Mouse (Mus musculus): ENCODE results near the gene Mpdz. TPM values are rescaled to one million over a fixed set of nuclear protein-coding genes. Genes with fewer than 3 reads are reported as not detected.

Gene Mpdz
- polyA plus RNA-seq, 1 experiment from 2014 or later = 54.1 TPM

GRCm38 (mm10) chr4:81443566-81443965 is 951 bp upstream of the Mpdz start:
- H3K9ac ChIP-seq = no peak overlapping the region
- 88% methylated on average over 5 of the region's 5 CpGs for WGBS
- no peak overlapping the region for H3K27ac ChIP-seq
- H3K4me3 ChIP-seq (replicated peaks) = no peak overlapping the region
- H3K36me3 ChIP-seq (replicated peaks) = no peaks in the 10 kb centered on the region
- peaks cover 13% of the 10 kb centered on the region for H3K4me1 ChIP-seq
- H3K9me3 ChIP-seq = no peaks in the 10 kb centered on the region
- no peak overlapping the region for H3K4me2 ChIP-seq
- no peaks in the 10 kb centered on the region for H3K27me3 ChIP-seq
- ATAC-seq (ENCODE audit: low FRiP score) = no peak

DNA sequence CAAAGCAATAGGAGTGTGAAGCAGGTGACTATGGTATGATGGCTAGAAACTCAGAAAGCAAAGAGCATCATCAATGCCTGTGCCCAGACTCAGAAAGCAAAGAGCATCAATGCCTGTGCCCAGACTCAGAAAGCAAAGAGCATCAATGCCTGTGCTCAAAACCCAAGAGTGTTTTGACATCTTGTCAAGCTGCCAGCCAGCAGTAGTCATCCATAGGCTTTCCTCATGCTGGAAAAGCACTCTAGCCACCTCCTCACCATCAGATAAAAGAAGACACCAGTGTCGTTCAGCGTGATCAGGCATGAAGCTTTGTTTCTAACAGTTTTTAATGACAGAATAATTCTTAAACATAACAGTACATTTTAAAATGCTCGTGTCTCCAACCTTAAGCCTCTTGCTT is 8.7 kb downstream of the Mpdz start:
- 77% methylated on average over 3 of the region's 3 CpGs for WGBS
- Histone ChIP-seq H3K4me1 (no peaks in the 10 kb centered on the region), H3K27me3 (no peaks in the 10 kb centered on the region)

GRCm38 (mm10) chr4:81430826-81431225 is 11.8 kb downstream of the Mpdz start:
- ATAC-seq (ENCODE audit: low FRiP score) = no peak
- 89% methylated on average over 4 of the region's 4 CpGs for WGBS

More for the DNA sequence above, 8.7 kb downstream of the Mpdz start:
- no peak for ATAC-seq (ENCODE audit: low FRiP score)
- no peak overlapping the region for H3K4me3 ChIP-seq (replicated peaks)
- H3K27ac ChIP-seq = no peak overlapping the region
- H3K9me3 ChIP-seq = no peaks in the 10 kb centered on the region
- no peak overlapping the region for H3K4me2 ChIP-seq
- H3K9ac ChIP-seq = no peak overlapping the region
- no peaks in the 10 kb centered on the region for H3K36me3 ChIP-seq (replicated peaks)

GRCm38 (mm10) chr4:81430105-81430504 is 12.5 kb downstream of the Mpdz start:
- 76% methylated on average over 3 of the region's 3 CpGs for WGBS
- Histone ChIP-seq H3K36me3 (replicated peaks) (0 out of 2 replicates have a peak, but pooled peaks cover 4% of the 10 kb centered on the region), H3K27ac (no peak overlapping the region), H3K4me3 (replicated peaks) (no peak overlapping the region), H3K9ac (no peak overlapping the region), H3K9me3 (no peaks in the 10 kb centered on the region), H3K4me2 (no peak overlapping the region), H3K4me1 (no peaks in the 10 kb centered on the region), H3K27me3 (no peaks in the 10 kb centered on the region)
- no peak for ATAC-seq (ENCODE audit: low FRiP score)

More at GRCm38 (mm10) chr4:81430826-81431225, 11.8 kb downstream of the Mpdz start:
- H3K4me1 ChIP-seq = no peaks in the 10 kb centered on the region
- no peak overlapping the region for H3K4me3 ChIP-seq (replicated peaks)
- H3K27me3 ChIP-seq = no peaks in the 10 kb centered on the region
- H3K27ac ChIP-seq = no peak overlapping the region
- H3K9me3 ChIP-seq = no peaks in the 10 kb centered on the region
- 0 out of 2 replicates have a peak, but pooled peaks cover 4% of the 10 kb centered on the region for H3K36me3 ChIP-seq (replicated peaks)
- H3K4me2 ChIP-seq = no peak overlapping the region
- H3K9ac ChIP-seq = no peak overlapping the region

DNA sequence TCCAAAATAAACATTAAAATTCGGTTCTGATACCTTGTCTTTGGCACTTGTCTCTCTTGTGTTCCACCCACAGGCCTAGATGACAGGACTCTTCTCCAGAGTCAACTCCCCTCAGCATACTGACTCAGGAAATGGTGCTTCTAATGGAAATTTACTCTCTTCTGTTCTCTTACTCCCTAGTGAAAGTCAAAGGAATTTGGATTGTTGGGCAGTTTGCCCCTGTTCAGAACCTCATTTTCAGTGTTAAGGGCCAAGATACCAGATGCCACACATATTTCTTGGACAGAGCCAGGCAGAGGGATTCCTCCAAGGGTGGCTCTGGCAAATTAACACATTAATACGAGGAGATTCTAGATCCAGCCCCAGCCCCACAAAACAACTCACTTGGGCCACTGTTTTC is 12.9 kb downstream of the Mpdz start:
- H3K27ac ChIP-seq = no peak overlapping the region
- H3K4me1 ChIP-seq = no peaks in the 10 kb centered on the region
- no peak overlapping the region for H3K9ac ChIP-seq
- no peak overlapping the region for H3K4me3 ChIP-seq (replicated peaks)
- WGBS = 87% methylated on average over 2 of the region's 2 CpGs
- H3K36me3 ChIP-seq (replicated peaks) = 0 out of 2 replicates have a peak, but pooled peaks cover 4% of the 10 kb centered on the region
- no peaks in the 10 kb centered on the region for H3K9me3 ChIP-seq
- ATAC-seq (ENCODE audit: low FRiP score) = no peak
- no peak overlapping the region for H3K4me2 ChIP-seq
- no peaks in the 10 kb centered on the region for H3K27me3 ChIP-seq

DNA sequence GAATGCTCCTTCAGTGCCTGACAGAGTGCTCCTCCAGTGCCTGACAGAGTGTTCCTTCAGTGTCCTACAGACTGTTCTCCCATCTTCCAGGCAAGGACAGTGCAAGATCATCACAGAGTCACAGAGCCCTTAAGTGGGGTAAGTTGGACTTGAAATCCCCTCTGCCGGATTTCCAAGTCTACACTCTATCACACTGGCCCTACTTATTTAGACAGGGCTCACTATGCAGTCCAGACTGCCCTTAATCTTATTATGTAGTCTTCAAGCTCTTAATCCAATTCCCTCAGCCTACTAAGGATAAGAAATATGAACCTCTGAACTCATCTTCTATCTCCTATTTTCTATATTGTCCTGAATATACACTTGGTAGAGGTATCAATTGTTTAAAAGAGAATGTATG is 19.1 kb downstream of the Mpdz start:
- Histone ChIP-seq H3K9ac (no peak overlapping the region), H3K4me3 (replicated peaks) (no peak overlapping the region), H3K27me3 (no peaks in the 10 kb centered on the region), H3K27ac (no peak overlapping the region), H3K4me2 (no peak overlapping the region), H3K36me3 (replicated peaks) (0 out of 2 replicates have a peak, but pooled peaks cover 6% of the 10 kb centered on the region), H3K9me3 (no peaks in the 10 kb centered on the region), H3K4me1 (no peaks in the 10 kb centered on the region)
- 59% methylated on average over 1 of the region's 1 CpGs for WGBS
- no peak for ATAC-seq (ENCODE audit: low FRiP score)

DNA sequence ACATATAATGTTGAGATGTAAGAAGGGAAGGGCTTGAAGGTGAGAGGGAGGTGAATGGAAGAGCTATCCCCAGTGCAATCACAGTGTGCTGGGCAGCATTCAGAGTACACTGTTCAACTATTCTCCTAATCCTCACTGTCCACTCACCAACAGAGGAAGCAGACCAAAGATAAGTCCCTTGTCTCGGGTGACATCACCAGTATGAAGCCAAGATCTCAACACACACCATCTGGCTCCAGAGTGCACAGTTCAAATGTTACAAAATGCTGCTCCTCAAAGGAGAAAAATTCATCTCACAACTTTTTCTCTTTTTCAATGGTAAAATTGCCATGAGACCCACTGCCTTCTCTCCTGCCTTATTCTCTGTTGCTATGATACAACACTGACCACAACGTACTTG is 21.0 kb downstream of the Mpdz start:
- Histone ChIP-seq H3K9ac (no peak overlapping the region), H3K36me3 (replicated peaks) (peaks cover 6% of the 10 kb centered on the region; the same call in 1 of the 2 replicates), H3K4me2 (no peak overlapping the region), H3K27ac (no peak overlapping the region), H3K9me3 (no peaks in the 10 kb centered on the region), H3K27me3 (no peaks in the 10 kb centered on the region), H3K4me1 (no peaks in the 10 kb centered on the region), H3K4me3 (replicated peaks) (no peak overlapping the region)
- ATAC-seq (ENCODE audit: low FRiP score) = no peak
- WGBS = 74% methylated on average over 2 of the region's 2 CpGs

- Histone ChIP-seq H3K36me3 (replicated peaks) (peaks cover 6% of the 10 kb centered on the region; the same call in 1 of the 2 replicates), H3K4me2 (no peak overlapping the region), H3K9ac (no peak overlapping the region), H3K4me3 (replicated peaks) (no peak overlapping the region), H3K27me3 (no peaks in the 10 kb centered on the region), H3K27ac (no peak overlapping the region), H3K4me1 (peaks cover 7% of the 10 kb centered on the region), H3K9me3 (no peaks in the 10 kb centered on the region)
- 35% methylated on average over 10 of the region's 10 CpGs for WGBS
- ATAC-seq (ENCODE audit: low FRiP score) = peak; percentile 80; the same call in 1 of the 2 replicates
These were observed 27.1 kb downstream of the Mpdz start for GRCm38 (mm10) chr4:81415324-81416026.

GRCm38 (mm10) chr4:81414684-81415323 is 27.8 kb downstream of the Mpdz start:
- Histone ChIP-seq H3K9me3 (no peaks in the 10 kb centered on the region), H3K4me3 (replicated peaks) (no peak overlapping the region), H3K27ac (no peak overlapping the region), H3K36me3 (replicated peaks) (peaks cover 6% of the 10 kb centered on the region; the same call in 1 of the 2 replicates), H3K9ac (no peak overlapping the region), H3K4me1 (peaks cover 7% of the 10 kb centered on the region), H3K27me3 (no peaks in the 10 kb centered on the region), H3K4me2 (no peak overlapping the region)
- WGBS = 55% methylated on average over 8 of the region's 8 CpGs
- 0 out of 2 replicates have a peak, but pooled peaks have one; percentile 55 for ATAC-seq (ENCODE audit: low FRiP score)

DNA sequence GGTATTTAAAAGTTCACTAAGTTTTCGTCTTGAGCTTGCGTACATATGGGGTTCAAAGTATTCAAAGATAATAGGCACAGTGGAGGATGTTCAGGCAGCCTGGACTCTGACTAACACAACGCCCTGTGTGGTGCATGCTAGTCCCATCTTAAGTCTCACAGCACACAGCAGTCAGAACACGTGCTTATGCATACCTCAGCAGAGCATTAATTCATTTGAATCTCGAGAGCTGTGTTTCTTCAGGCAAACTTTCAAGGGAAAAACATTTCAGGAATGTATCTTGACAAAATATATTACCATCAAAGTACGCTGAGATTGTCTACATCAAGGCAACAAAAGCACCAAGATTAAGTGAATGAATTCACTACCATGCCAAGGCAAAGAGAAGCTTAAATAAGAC is 45.7 kb downstream of the Mpdz start:
- Histone ChIP-seq H3K27me3 (no peaks in the 10 kb centered on the region), H3K4me1 (no peaks in the 10 kb centered on the region), H3K4me2 (no peak overlapping the region), H3K9ac (no peak overlapping the region), H3K36me3 (replicated peaks) (peaks cover 8% of the 10 kb centered on the region; the same call in 1 of the 2 replicates), H3K4me3 (replicated peaks) (no peak overlapping the region), H3K9me3 (no peaks in the 10 kb centered on the region), H3K27ac (no peak overlapping the region)
- ATAC-seq (ENCODE audit: low FRiP score) = no peak
- WGBS = 90% methylated on average over 6 of the region's 6 CpGs

- Histone ChIP-seq H3K27me3 (no peaks in the 10 kb centered on the region), H3K9me3 (no peaks in the 10 kb centered on the region), H3K36me3 (replicated peaks) (peaks cover 8% of the 10 kb centered on the region; the same call in 1 of the 2 replicates), H3K9ac (no peak overlapping the region), H3K27ac (no peak overlapping the region), H3K4me3 (replicated peaks) (no peak overlapping the region), H3K4me2 (no peak overlapping the region), H3K4me1 (peaks cover 11% of the 10 kb centered on the region)
- no peak for ATAC-seq (ENCODE audit: low FRiP score)
- WGBS = 81% methylated on average over 3 of the region's 3 CpGs
These were observed 49.7 kb downstream of the Mpdz start for GRCm38 (mm10) chr4:81392869-81393268.

- H3K9ac ChIP-seq = no peak overlapping the region
- ATAC-seq (ENCODE audit: low FRiP score) = peak; percentile 36; the same call in 1 of the 2 replicates
- H3K4me1 ChIP-seq = peaks cover 11% of the 10 kb centered on the region
- H3K4me3 ChIP-seq (replicated peaks) = no peak overlapping the region
- peak overlapping the region; percentile 9; the same call in 1 of the 2 replicates for H3K4me2 ChIP-seq
- no peaks in the 10 kb centered on the region for H3K9me3 ChIP-seq
- peak overlapping the region; percentile 36; the same call in 1 of the 2 replicates for H3K27ac ChIP-seq
- 0 out of 2 replicates have a peak, but pooled peaks cover 6% of the 10 kb centered on the region for H3K36me3 ChIP-seq (replicated peaks)
- H3K27me3 ChIP-seq = no peaks in the 10 kb centered on the region
These were observed 53.4 kb downstream of the Mpdz start for GRCm38 (mm10) chr4:81389263-81389662.
